Mouse (Mus musculus) left cerebral cortex, adult 8-10 months (tissue): Measurements from ENCODE around the gene D630023F18Rik. TPM values are rescaled to one million over a fixed set of nuclear protein-coding genes. Genes with fewer than 3 reads are reported as not detected.

Experiments used
- DNase-seq, 2 experiments: peaks; one replicate each; pipeline ENCODE4 v3.0.0; 2022; ENCODE audit warnings: low spot score in 2 of 2
- total RNA-seq, 4 experiments: library from RNA; stranded (reverse); gene quantifications; 2 replicates each; pipeline ENCODE4 v1.2.4; 2022

D630023F18Rik gene
- total RNA-seq = 1 to 10 TPM; 5.6 to 7.6 (median 6.1) TPM

- no peak for DNase-seq
These were observed at the start of gene D630023F18Rik for GRCm38 (mm10) chr1:65122574-65123372. Gene D630023F18Rik (minus strand): TSS chr1:65123214.

- no peak for DNase-seq
These were observed 48.6 kb upstream of the D630023F18Rik start for GRCm38 (mm10) chr1:65171579-65171978.

- DNase-seq = no peak
These were observed 46.9 kb upstream of the D630023F18Rik start for GRCm38 (mm10) chr1:65169947-65170346.

GRCm38 (mm10) chr1:65169536-65169935 is 46.5 kb upstream of the D630023F18Rik start:
- no peak for DNase-seq

- DNase-seq = no peak
These were observed 44.5 kb upstream of the D630023F18Rik start for GRCm38 (mm10) chr1:65167496-65167895.

GRCm38 (mm10) chr1:65162210-65162609 is 39.2 kb upstream of the D630023F18Rik start:
- no peak for DNase-seq

- DNase-seq = no peak
These were observed 33.1 kb upstream of the D630023F18Rik start for GRCm38 (mm10) chr1:65156111-65156510.

GRCm38 (mm10) chr1:65154814-65155213 is 31.8 kb upstream of the D630023F18Rik start:
- DNase-seq = no peak

GRCm38 (mm10) chr1:65147971-65148370 is 25.0 kb upstream of the D630023F18Rik start:
- DNase-seq = no peak

GRCm38 (mm10) chr1:65147326-65147725 is 24.3 kb upstream of the D630023F18Rik start:
- DNase-seq = no peak

- DNase-seq = no peak
These were observed 23.6 kb upstream of the D630023F18Rik start for GRCm38 (mm10) chr1:65146601-65147000.

GRCm38 (mm10) chr1:65144783-65145182 is 21.8 kb upstream of the D630023F18Rik start:
- no peak for DNase-seq

- no peak for DNase-seq
These were observed 14.5 kb upstream of the D630023F18Rik start for GRCm38 (mm10) chr1:65137560-65137959.

GRCm38 (mm10) chr1:65132833-65133232 is 9.8 kb upstream of the D630023F18Rik start:
- no peak for DNase-seq

- no peak for DNase-seq
These were observed 8.7 kb upstream of the D630023F18Rik start for GRCm38 (mm10) chr1:65131671-65132070.

- no peak for DNase-seq
These were observed 7.2 kb upstream of the D630023F18Rik start for GRCm38 (mm10) chr1:65130226-65130625.

GRCm38 (mm10) chr1:65129634-65130180 is 6.7 kb upstream of the D630023F18Rik start:
- DNase-seq = no peak

GRCm38 (mm10) chr1:65119438-65119837 is 3.6 kb downstream of the D630023F18Rik start, which contains the start of gene Gm28845:
Gene Gm28845 (minus strand): TSS chr1:65119558.
- DNase-seq = no peak

- DNase-seq = no peak
These were observed 4.7 kb downstream of the D630023F18Rik start for GRCm38 (mm10) chr1:65118150-65118913.

- DNase-seq = no peak
These were observed 9.4 kb downstream of the D630023F18Rik start for GRCm38 (mm10) chr1:65113536-65114172.

- no peak for DNase-seq
These were observed 10.2 kb downstream of the D630023F18Rik start for GRCm38 (mm10) chr1:65112807-65113196.
